Mouse (Mus musculus) liver, adult 2 months (tissue): ENCODE data around the gene Tecpr2.

Experiments used
- CTCF ChIP-seq: fragments of 200-500 bp; IDR thresholded peaks from 2 replicates; pipeline ENCODE4 v1.5.1; 2011; ENCODE audit warnings: low read depth, low read length, control low read depth
- POLR2A ChIP-seq: fragments of 200-500 bp; IDR thresholded peaks from 2 replicates; pipeline ENCODE4 v1.6.1; 2011; ENCODE audit warnings: low read length, control low read depth; ENCODE audit not compliant: insufficient read depth; ENCODE audit errors: extremely low read depth

DNA sequence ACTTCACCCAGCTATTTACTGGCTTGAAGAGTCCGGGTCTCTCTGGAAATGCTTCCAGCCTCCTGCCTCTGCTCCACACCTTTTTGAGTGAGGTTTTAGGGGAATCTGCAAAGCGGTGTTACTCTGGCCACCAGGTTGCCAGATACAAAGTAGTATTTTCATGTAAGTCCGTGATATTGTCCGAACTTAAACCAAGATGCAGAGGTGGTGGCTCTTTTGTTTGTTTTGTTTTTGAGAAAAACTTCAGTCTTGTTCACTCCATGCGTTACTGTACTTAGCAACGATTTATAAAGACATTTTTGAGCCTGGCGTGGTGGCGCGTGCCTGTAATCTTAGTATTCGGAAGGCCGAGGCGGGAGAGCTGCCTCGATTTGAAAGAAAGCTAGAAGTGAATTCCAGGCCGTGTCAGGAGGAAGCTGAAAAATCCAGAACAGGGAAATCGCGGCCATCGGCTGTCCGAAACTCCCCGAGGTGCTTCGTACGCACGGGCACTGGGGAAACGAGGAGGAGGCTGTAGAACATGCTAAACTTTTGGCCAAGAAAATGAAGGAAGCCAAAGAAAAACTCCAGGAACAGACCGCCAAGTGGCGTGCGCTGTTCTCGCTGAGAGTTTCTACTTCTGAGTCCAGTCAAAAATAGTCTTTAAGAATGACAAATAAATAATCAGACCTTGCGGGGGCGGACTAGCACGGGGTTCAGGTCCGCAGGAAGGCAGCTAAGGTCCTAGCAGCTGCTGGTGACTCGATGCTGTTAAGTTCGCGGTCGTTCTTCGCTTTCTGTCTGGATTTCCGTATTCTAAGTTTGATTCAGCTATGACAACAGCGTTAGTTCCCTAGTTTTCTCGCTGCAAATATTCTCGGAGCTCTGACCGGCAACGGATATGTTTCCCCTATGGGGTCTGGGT lies 44.6 kb upstream of the Tecpr2 start:
- TF ChIP-seq CTCF (no peak), POLR2A (no peak)
